Mouse (Mus musculus): Measurements from ENCODE around the gene Rbms3. TPM values are rescaled to one million over a fixed set of nuclear protein-coding genes. Genes with fewer than 3 reads are reported as not detected.

The Rbms3 gene
- polyA plus RNA-seq (2015; fragmentation: Nextera tagmentation; extraction: Ambion mirVana) = 67.9 and 76.1 TPM in 2 replicates

DNA sequence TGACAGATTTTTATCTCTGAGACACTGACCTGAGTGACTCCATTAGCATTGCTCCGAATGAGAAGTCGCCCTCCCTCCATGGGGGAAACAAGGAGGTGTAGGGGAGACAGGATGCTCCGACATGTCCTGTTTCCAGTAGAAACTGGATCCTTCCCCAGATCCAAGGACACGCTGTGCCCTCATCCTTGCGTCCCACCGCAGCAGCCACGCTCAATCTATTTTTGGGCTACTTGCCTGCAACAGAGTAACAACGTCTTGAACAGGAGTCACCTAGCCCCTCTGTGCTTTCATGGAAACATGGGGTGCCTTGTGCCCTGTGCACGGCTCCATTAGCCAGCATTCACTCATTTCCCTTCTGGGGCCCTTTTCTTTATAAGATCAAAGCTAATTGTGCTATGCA lies at the start of gene Rbms3:
Gene Rbms3 (minus strand): TSS at position 143 of the 400 bp plus-strand sequence.
- Histone ChIP-seq H3K9me3 (replicated peaks) (no peaks in the 10 kb centered on the region), H3K4me3 (replicated peaks) (no peak within 1 kb of the TSS), H3K27me3 (no peaks in the 10 kb centered on the region), H3K4me2 (no peak within 1 kb of the TSS), H3K4me1 (no peaks in the 10 kb centered on the region), H3K36me3 (no peaks in the 10 kb centered on the region), H3K27ac (no peak within 1 kb of the TSS), H3K9ac (no peak within 1 kb of the TSS)
- no peak for ATAC-seq (replicated peaks; ENCODE audit: low FRiP score)
- WGBS = 66% methylated on average over 9 of the region's 9 CpGs

DNA sequence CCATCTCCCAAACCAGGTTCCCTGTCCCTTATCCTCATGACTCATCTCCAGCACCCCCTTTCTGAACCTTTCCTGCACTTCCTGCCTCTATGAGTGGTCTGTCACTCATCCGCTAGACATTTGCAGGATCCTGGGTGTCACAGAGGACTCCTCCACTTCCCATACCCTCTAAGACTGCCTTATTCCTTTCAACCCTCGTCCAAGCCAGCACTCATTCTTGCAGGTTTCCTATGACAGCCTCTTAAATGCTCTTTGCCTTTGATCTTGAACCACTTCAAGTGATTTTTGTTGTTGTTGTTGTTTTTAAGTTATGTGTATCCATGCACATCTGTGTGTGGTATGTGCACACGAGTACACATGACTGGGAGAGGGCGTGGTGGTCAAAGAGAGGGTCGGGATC lies 43.6 kb upstream of the Rbms3 start:
- H3K9ac ChIP-seq = no peak overlapping the region
- no peaks in the 10 kb centered on the region for H3K36me3 ChIP-seq
- no peak overlapping the region for H3K4me2 ChIP-seq
- H3K9me3 ChIP-seq (replicated peaks) = no peaks in the 10 kb centered on the region
- H3K27me3 ChIP-seq = no peaks in the 10 kb centered on the region
- no peak overlapping the region for H3K27ac ChIP-seq
- H3K4me1 ChIP-seq = no peaks in the 10 kb centered on the region
- H3K4me3 ChIP-seq (replicated peaks) = no peak overlapping the region
- WGBS = 81% methylated on average over 5 of the region's 5 CpGs
- no peak for ATAC-seq (replicated peaks; ENCODE audit: low FRiP score)

DNA sequence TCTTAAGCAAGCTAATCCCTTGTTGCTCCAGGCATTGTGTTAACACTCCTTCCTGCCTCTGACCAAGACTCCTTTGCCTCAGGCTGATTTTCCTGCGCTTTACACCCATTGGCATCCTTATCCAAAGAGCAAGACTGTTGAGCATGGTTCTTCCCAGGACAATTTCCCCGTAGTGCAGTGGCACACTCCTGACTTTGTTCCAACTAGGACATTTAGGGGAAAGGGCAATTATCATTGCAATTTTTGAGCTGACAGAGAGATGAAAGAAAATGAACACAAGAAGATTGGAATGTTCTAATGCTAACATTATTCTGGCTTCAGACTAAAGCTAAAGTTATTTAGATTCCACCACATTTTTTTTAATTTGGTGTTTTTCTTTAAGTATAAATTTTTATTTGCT lies 24.9 kb upstream of the Rbms3 start:
- no peak for ATAC-seq (replicated peaks; ENCODE audit: low FRiP score)
- WGBS = 86% methylated on average over 2 of the region's 2 CpGs
- Histone ChIP-seq H3K4me1 (0 out of 2 replicates have a peak, but pooled peaks cover 5% of the 10 kb centered on the region), H3K27me3 (no peaks in the 10 kb centered on the region), H3K9ac (no peak overlapping the region), H3K9me3 (replicated peaks) (no peaks in the 10 kb centered on the region), H3K4me3 (replicated peaks) (no peak overlapping the region), H3K27ac (no peak overlapping the region), H3K36me3 (no peaks in the 10 kb centered on the region), H3K4me2 (no peak overlapping the region)

DNA sequence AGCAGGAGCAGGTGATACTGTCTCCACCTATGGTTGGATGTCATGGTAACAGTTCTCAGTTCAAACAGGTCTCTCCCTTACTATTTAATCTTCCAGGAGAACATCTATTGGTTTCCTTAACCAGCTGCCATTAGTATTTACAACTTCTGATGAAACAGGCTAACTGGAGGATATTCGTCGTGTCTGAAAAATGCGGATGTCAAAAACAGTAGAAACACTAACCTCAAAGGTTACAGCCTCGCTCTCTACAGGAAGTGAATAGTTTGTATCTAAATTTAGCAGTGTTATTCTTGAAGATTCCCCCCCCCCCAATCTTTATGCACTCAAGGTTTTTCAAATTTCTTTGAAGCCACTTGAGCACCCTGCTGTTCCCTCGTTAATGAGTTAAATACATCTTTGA lies 23.9 kb upstream of the Rbms3 start:
- no peaks in the 10 kb centered on the region for H3K36me3 ChIP-seq
- no peak overlapping the region for H3K27ac ChIP-seq
- WGBS = 42% methylated on average over 5 of the region's 5 CpGs

DNA sequence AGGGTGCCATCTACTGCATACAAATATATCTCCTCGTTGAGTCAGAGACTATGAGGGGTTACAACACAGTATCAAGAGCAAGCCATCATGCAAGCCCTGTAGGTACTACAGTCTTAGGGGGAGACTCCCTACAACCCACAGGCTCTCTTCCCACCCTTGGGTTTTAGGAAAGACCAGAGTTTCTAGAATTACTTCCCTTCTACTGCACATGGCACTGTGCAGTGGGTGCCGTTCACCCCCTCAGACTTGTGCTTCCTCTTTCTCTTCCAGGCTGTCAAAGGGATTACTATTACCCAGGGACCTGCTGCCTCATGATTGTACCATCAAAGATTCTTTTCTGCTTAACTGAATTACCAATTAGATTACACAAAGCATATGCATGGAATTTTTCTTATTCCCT lies 16.4 kb upstream of the Rbms3 start:
- no peak for ATAC-seq (replicated peaks; ENCODE audit: low FRiP score)
- Histone ChIP-seq H3K4me3 (replicated peaks) (no peak overlapping the region), H3K27ac (no peak overlapping the region), H3K36me3 (no peaks in the 10 kb centered on the region), H3K4me1 (peaks cover 3% of the 10 kb centered on the region; the same call in 1 of the 2 replicates), H3K9me3 (replicated peaks) (no peaks in the 10 kb centered on the region), H3K27me3 (no peaks in the 10 kb centered on the region), H3K9ac (no peak overlapping the region), H3K4me2 (no peak overlapping the region)
- 85% methylated on average over 2 of the region's 2 CpGs for WGBS

More for the DNA sequence above, 23.9 kb upstream of the Rbms3 start:
- H3K9me3 ChIP-seq (replicated peaks) = no peaks in the 10 kb centered on the region
- H3K9ac ChIP-seq = no peak overlapping the region
- no peak overlapping the region for H3K4me2 ChIP-seq
- ATAC-seq (replicated peaks; ENCODE audit: low FRiP score) = no peak
- 0 out of 2 replicates have a peak, but pooled peaks cover 5% of the 10 kb centered on the region for H3K4me1 ChIP-seq
- H3K27me3 ChIP-seq = no peaks in the 10 kb centered on the region
- no peak overlapping the region for H3K4me3 ChIP-seq (replicated peaks)

DNA sequence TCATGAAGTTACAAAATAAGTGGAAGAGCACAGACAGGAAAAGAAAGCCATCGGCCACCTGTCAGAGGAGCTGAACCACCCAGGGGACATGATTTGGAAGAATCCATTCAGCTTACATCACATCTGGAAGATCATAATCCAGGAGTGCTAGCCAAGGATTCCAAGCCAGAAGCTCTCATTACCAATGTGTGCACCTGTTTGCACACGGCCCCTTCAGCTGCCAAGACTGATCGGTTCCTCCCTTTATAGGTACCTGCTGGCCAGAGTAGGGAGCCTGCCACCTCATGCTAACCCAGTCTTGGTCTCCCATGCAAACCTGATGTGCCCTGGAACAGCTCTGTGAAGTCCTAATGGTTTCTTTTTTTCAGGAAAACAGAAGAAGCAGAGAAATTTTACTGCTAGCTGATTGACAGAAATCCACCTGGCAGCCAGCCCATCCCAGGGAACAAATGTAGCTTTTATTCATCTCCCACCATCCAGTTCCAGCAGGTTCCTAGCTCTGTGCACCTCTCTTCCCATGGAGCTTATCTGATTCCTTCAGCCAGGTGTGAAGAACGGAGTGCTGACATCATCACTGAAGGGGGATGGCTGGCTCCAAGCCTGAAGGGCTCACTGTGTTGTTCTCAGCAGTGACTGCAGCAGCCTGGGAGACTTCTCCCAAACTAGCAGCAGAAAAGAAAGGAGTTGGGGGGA lies 11.5 kb upstream of the Rbms3 start:
- no peaks in the 10 kb centered on the region for H3K36me3 ChIP-seq
- 90% methylated on average over 4 of the region's 4 CpGs for WGBS
- no peaks in the 10 kb centered on the region for H3K27me3 ChIP-seq
- H3K4me2 ChIP-seq = no peak overlapping the region
- no peak overlapping the region for H3K4me3 ChIP-seq (replicated peaks)
- no peak overlapping the region for H3K9ac ChIP-seq
- H3K4me1 ChIP-seq = peaks cover 3% of the 10 kb centered on the region; the same call in 1 of the 2 replicates
- no peaks in the 10 kb centered on the region for H3K9me3 ChIP-seq (replicated peaks)
- peak overlapping the region; percentile 41; the same call in 1 of the 2 replicates for H3K27ac ChIP-seq
- ATAC-seq (replicated peaks; ENCODE audit: low FRiP score) = peak; percentile 85

DNA sequence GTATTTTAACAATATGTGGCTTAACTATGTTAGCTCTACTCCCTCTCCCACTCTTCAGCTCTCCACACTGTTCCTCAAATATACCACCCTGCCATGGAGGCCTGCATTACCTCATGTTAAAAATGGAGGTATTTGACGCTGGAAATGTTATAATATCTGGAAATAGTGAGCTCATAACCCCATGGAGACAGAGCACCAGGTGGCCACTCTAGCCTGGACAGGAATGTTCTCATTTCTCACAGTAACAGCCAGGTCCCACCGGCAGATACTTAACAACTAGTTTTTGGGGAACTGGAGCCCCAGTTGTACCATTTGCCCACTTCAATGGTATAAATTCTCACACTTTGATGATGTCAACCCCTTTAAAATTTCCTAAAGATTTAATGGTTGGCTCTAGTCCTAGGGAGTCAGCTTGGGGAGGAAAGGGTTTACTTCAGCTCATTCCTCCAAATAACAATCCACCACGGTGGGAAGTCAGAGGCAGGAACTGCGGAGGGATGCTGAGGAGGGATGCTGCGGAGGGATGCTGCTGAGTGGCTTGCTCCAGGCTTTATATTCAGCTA lies 9.0 kb upstream of the Rbms3 start:
- Histone ChIP-seq H3K4me2 (no peak overlapping the region), H3K9ac (no peak overlapping the region), H3K27me3 (no peaks in the 10 kb centered on the region), H3K36me3 (no peaks in the 10 kb centered on the region), H3K27ac (no peak overlapping the region), H3K4me1 (peaks cover 3% of the 10 kb centered on the region; the same call in 1 of the 2 replicates), H3K4me3 (replicated peaks) (no peak overlapping the region), H3K9me3 (replicated peaks) (no peaks in the 10 kb centered on the region)
- no peak for ATAC-seq (replicated peaks; ENCODE audit: low FRiP score)
- WGBS = 78% methylated on average over 5 of the region's 5 CpGs

DNA sequence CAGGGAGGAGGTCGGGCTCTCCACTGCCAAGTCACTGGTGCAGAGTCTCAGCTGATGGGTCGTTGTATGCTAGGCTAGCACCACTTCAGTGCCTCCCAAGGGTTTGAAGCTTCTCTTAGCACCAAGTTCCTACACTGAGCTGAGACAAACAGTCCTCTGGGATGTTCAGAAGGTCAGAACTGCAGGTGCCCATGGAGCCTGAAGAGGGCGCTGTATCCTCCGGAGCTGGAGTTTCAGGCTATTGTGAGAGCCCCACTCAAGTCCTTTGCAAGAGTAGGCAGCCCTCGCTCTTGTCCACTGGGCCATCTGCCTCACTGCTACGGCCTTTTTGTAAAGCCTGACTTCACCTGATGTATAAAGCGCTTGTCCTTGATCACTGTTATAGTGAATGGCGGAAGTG lies 6.8 kb upstream of the Rbms3 start:
- Histone ChIP-seq H3K4me3 (replicated peaks) (no peak overlapping the region), H3K27ac (no peak overlapping the region), H3K9ac (no peak overlapping the region), H3K9me3 (replicated peaks) (no peaks in the 10 kb centered on the region), H3K4me1 (no peaks in the 10 kb centered on the region), H3K36me3 (no peaks in the 10 kb centered on the region), H3K27me3 (no peaks in the 10 kb centered on the region), H3K4me2 (no peak overlapping the region)
- 57% methylated on average over 8 of the region's 8 CpGs for WGBS
- no peak for ATAC-seq (replicated peaks; ENCODE audit: low FRiP score)

DNA sequence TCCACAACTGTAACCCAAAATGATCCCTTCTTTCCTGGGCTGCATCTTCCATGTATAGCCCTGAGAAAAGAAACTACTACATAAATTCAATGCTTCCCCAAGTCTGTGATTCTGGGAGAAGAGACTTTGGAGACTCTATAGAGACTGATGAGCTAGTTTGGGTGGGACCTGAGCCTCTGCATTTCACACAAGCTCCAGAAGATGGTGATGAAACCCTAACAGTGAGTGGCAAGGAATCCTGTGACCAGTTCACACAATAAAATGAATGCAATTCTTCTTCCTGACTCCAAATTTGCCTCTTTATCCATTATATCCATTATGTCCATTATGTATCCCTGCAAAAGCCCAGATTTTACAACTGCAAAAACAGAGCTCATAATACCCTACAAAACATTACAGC lies 2.5 kb downstream of the Rbms3 start:
- Histone ChIP-seq H3K36me3 (no peaks in the 10 kb centered on the region), H3K27ac (no peak overlapping the region), H3K4me2 (no peak overlapping the region), H3K4me1 (no peaks in the 10 kb centered on the region), H3K27me3 (no peaks in the 10 kb centered on the region), H3K4me3 (replicated peaks) (no peak overlapping the region), H3K9ac (no peak overlapping the region), H3K9me3 (replicated peaks) (0 out of 2 replicates have a peak, but pooled peaks cover 4% of the 10 kb centered on the region)
- no peak for ATAC-seq (replicated peaks; ENCODE audit: low FRiP score)

DNA sequence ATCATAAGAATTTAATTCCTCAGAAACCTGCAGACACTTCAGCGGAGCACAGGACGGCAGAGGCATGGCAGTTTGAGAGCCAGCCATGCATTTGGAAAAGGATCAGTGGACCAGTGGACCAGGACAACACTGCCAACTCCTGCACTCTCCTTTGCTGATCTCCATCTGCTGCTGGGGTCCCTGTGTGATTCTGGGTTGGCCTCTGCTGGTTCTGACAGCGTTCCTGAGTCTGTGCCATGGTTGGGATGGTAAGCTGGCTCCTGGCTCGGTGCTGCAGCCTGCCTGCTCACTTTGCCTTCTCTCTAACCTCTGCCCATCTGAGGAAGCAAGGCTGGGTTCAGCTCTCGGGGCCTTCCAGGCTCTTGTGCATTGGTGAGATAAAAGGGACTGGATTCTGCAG lies 28.9 kb downstream of the Rbms3 start:
- WGBS = 61% methylated on average over 5 of the region's 5 CpGs
- ATAC-seq (replicated peaks; ENCODE audit: low FRiP score) = no peak
- Histone ChIP-seq H3K36me3 (no peaks in the 10 kb centered on the region), H3K27me3 (no peaks in the 10 kb centered on the region), H3K4me2 (no peak overlapping the region), H3K27ac (no peak overlapping the region), H3K9me3 (replicated peaks) (no peaks in the 10 kb centered on the region), H3K9ac (no peak overlapping the region), H3K4me1 (0 out of 2 replicates have a peak, but pooled peaks cover 2% of the 10 kb centered on the region), H3K4me3 (replicated peaks) (no peak overlapping the region)

DNA sequence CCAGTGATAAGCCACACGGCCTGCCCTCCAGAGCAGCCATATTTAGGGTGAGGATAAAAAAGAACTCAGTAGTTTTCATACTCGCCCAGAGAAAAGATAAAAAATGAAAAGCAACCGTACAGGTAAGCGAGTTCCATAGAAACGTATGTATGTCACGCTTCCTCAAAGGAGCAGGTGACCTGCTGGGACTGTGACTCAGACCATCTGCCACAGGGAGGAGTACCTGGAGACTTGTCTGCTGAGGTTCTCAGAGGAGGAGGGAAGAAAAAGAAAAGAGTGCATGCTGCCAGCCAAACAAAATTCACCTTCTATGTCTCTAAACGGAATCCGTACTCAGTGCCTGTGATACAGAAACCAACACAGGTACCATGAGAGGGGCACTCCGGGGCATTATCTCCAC lies 30.4 kb downstream of the Rbms3 start:
- Histone ChIP-seq H3K4me3 (replicated peaks) (no peak overlapping the region), H3K4me1 (0 out of 2 replicates have a peak, but pooled peaks cover 3% of the 10 kb centered on the region), H3K27me3 (no peaks in the 10 kb centered on the region), H3K4me2 (no peak overlapping the region), H3K36me3 (no peaks in the 10 kb centered on the region), H3K27ac (no peak overlapping the region), H3K9ac (no peak overlapping the region), H3K9me3 (replicated peaks) (no peaks in the 10 kb centered on the region)
- no peak for ATAC-seq (replicated peaks; ENCODE audit: low FRiP score)
- WGBS = 85% methylated on average over 9 of the region's 9 CpGs

DNA sequence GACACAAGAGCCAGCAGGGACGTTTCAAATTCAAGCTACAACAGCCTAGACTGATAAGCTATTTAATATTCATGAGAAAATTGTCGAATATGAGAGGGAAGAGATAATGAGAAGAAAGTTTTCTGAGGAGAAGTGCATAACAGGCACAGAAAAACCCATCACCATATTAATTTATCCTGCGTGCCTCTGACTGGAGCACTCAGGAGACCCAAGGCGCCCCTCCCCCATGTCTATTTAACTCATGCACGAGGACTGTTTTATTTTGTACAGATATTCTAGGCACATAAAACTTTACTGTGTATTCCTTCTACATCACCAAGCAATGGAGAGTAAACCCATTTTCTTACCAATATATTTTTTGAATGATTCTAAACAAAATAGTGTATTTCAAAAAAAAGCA lies 33.6 kb downstream of the Rbms3 start:
- H3K4me2 ChIP-seq = no peak overlapping the region
- no peak overlapping the region for H3K9ac ChIP-seq
- H3K4me1 ChIP-seq = peaks cover 11% of the 10 kb centered on the region; the same call in 1 of the 2 replicates
- no peak overlapping the region for H3K27ac ChIP-seq
- no peak overlapping the region for H3K4me3 ChIP-seq (replicated peaks)
- H3K9me3 ChIP-seq (replicated peaks) = no peaks in the 10 kb centered on the region
- whole genome bisulfite sequencing = 55% methylated on average over 5 of the region's 5 CpGs
- no peak for ATAC-seq (replicated peaks; ENCODE audit: low FRiP score)
- no peaks in the 10 kb centered on the region for H3K36me3 ChIP-seq
- H3K27me3 ChIP-seq = no peaks in the 10 kb centered on the region

Data from kidney, embryonic 15.5 days (tissue).